Mouse (Mus musculus) cerebellum, adult 8-10 months (tissue): ENCODE data around the gene Zfp992.
"Not testable (repeated sequence)": the region's sequence is repeated elsewhere in the genome, so short reads cannot be mapped to it uniquely, and the experiment has no call there.

Experiments used
- DNase-seq: peaks from one replicate; pipeline ENCODE4 v3.0.0; 2022

The Zfp992 gene

GRCm38 (mm10) chr4:146476260-146476659 lies 27.4 kb downstream of the Zfp992 start:
- not testable (repeated sequence) for DNase-seq

GRCm38 (mm10) chr4:146476959-146477358 lies 28.1 kb downstream of the Zfp992 start:
- not testable (repeated sequence) for DNase-seq

GRCm38 (mm10) chr4:146480376-146481096 lies 31.7 kb downstream of the Zfp992 start:
- not testable (repeated sequence) for DNase-seq

GRCm38 (mm10) chr4:146482546-146482945 lies 33.7 kb downstream of the Zfp992 start:
- DNase-seq: not testable (repeated sequence)

- not testable (repeated sequence) for DNase-seq
Measured at GRCm38 (mm10) chr4:146483571-146484280, 34.9 kb downstream of the Zfp992 start.

GRCm38 (mm10) chr4:146484676-146485075 lies 35.9 kb downstream of the Zfp992 start:
- DNase-seq: not testable (repeated sequence)

GRCm38 (mm10) chr4:146485183-146485939 lies 36.5 kb downstream of the Zfp992 start:
- not testable (repeated sequence) for DNase-seq

GRCm38 (mm10) chr4:146486753-146487152 lies 37.9 kb downstream of the Zfp992 start:
- not testable (repeated sequence) for DNase-seq

GRCm38 (mm10) chr4:146489196-146489595 lies 40.4 kb downstream of the Zfp992 start:
- not testable (repeated sequence) for DNase-seq

- not testable (repeated sequence) for DNase-seq
Measured at GRCm38 (mm10) chr4:146491993-146492392, 43.2 kb downstream of the Zfp992 start.

- DNase-seq: no peak
Measured at GRCm38 (mm10) chr4:146492439-146492838, 43.6 kb downstream of the Zfp992 start.

- no peak for DNase-seq
Measured at GRCm38 (mm10) chr4:146492851-146493250, 44.0 kb downstream of the Zfp992 start.

GRCm38 (mm10) chr4:146493319-146493907 lies 44.6 kb downstream of the Zfp992 start:
- DNase-seq: not testable (repeated sequence)

GRCm38 (mm10) chr4:146494980-146495379 lies 46.2 kb downstream of the Zfp992 start:
- DNase-seq: no peak

- not testable (repeated sequence) for DNase-seq
Measured at GRCm38 (mm10) chr4:146497695-146498275, 49.0 kb downstream of the Zfp992 start.

- DNase-seq: not testable (repeated sequence)
Measured at GRCm38 (mm10) chr4:146501727-146502126, 52.9 kb downstream of the Zfp992 start, which contains the start of gene Zfp981. Gene Zfp981 (plus strand): TSS chr4:146502027.

- not testable (repeated sequence) for DNase-seq
Measured at GRCm38 (mm10) chr4:146509029-146509428, 60.2 kb downstream of the Zfp992 start.

- DNase-seq: not testable (repeated sequence)
Measured at GRCm38 (mm10) chr4:146511871-146512270, 63.0 kb downstream of the Zfp992 start.

GRCm38 (mm10) chr4:146516474-146516873 lies 67.7 kb downstream of the Zfp992 start:
- no peak for DNase-seq

- not testable (repeated sequence) for DNase-seq
Measured at GRCm38 (mm10) chr4:146517150-146517549, 68.3 kb downstream of the Zfp992 start.
